Mouse (Mus musculus): Measurements from ENCODE around the gene Lix1l. TPM values are rescaled to one million over a fixed set of nuclear protein-coding genes. Genes with fewer than 3 reads are reported as not detected.

Lix1l gene
- total and polyA plus RNA-seq, 3 experiments = 0.49 to 3.6 (median 2.4) TPM

GRCm38 (mm10) chr3:96674442-96674841 lies 73.5 kb downstream of the Lix1l start:
- Histone ChIP-seq H3K9me3 (replicated peaks) (no peaks in the 10 kb centered on the region), H3K4me1 (ENCODE audit: insufficient read depth, low read depth, low read length) (peaks cover 24% of the 10 kb centered on the region), H3K4me3 (ENCODE audit: low read depth, low read length) (no peak overlapping the region), H3K27me3 (ENCODE audit: insufficient read depth, low read length) (peaks cover 45% of the 10 kb centered on the region), H3K36me3 (replicated peaks) (no peaks in the 10 kb centered on the region)
- no peak for ATAC-seq (ENCODE audit: extremely low read depth, insufficient number of reproducible peaks, low FRiP score, poor library complexity, severe bottlenecking)
- no peak for TF ChIP-seq CTCF (IDR thresholded peaks at IDR 0.05; ENCODE audit: low read depth, low read length)
- TF ChIP-seq GATA1 (IDR thresholded peaks at IDR 0.05; ENCODE audit: borderline replicate concordance, low read length) = no peak
- TF ChIP-seq GATA2 (IDR thresholded peaks at IDR 0.05; ENCODE audit: borderline replicate concordance, low read depth, low read length) = no peak
- no peak for TF ChIP-seq POLR2AphosphoS5 (IDR thresholded peaks at IDR 0.05; ENCODE audit: insufficient replicate concordance, low read depth, low read length)
- no peak for TF ChIP-seq TAL1 (conservative IDR thresholded peaks at IDR 0.05; ENCODE audit: low read depth, low read length)
- DNase-seq (ENCODE audit: low spot score) = no peak

GRCm38 (mm10) chr3:96675171-96675570 lies 74.2 kb downstream of the Lix1l start:
- Histone ChIP-seq H3K4me3 (ENCODE audit: low read depth, low read length) (no peak overlapping the region), H3K36me3 (replicated peaks) (no peaks in the 10 kb centered on the region), H3K9me3 (replicated peaks) (no peaks in the 10 kb centered on the region), H3K4me1 (ENCODE audit: insufficient read depth, low read depth, low read length) (peaks cover 20% of the 10 kb centered on the region), H3K27me3 (ENCODE audit: insufficient read depth, low read length) (peaks cover 40% of the 10 kb centered on the region)
- ATAC-seq (ENCODE audit: extremely low read depth, insufficient number of reproducible peaks, low FRiP score, poor library complexity, severe bottlenecking) (no peak), DNase-seq (ENCODE audit: low spot score) (peak; percentile 53)
- no peak for TF ChIP-seq TAL1 (conservative IDR thresholded peaks at IDR 0.05; ENCODE audit: low read depth, low read length)
- no peak for TF ChIP-seq POLR2AphosphoS5 (IDR thresholded peaks at IDR 0.05; ENCODE audit: insufficient replicate concordance, low read depth, low read length)
- no peak for TF ChIP-seq GATA1 (IDR thresholded peaks at IDR 0.05; ENCODE audit: borderline replicate concordance, low read length)
- TF ChIP-seq CTCF (IDR thresholded peaks at IDR 0.05; ENCODE audit: low read depth, low read length) = no peak
- TF ChIP-seq GATA2 (IDR thresholded peaks at IDR 0.05; ENCODE audit: borderline replicate concordance, low read depth, low read length) = no peak

GRCm38 (mm10) chr3:96675690-96676089 lies 74.7 kb downstream of the Lix1l start:
- peaks cover 18% of the 10 kb centered on the region for H3K4me1 ChIP-seq (ENCODE audit: insufficient read depth, low read depth, low read length)
- H3K9me3 ChIP-seq (replicated peaks) = no peaks in the 10 kb centered on the region
- no peak for ATAC-seq (ENCODE audit: extremely low read depth, insufficient number of reproducible peaks, low FRiP score, poor library complexity, severe bottlenecking)
- no peak for DNase-seq (ENCODE audit: low spot score)
- H3K4me3 ChIP-seq (ENCODE audit: low read depth, low read length) = no peak overlapping the region
- H3K27me3 ChIP-seq (ENCODE audit: insufficient read depth, low read length) = peaks cover 38% of the 10 kb centered on the region
- H3K36me3 ChIP-seq (replicated peaks) = no peaks in the 10 kb centered on the region
- no peak for TF ChIP-seq CTCF (IDR thresholded peaks at IDR 0.05; ENCODE audit: low read depth, low read length)
- TF ChIP-seq GATA2 (IDR thresholded peaks at IDR 0.05; ENCODE audit: borderline replicate concordance, low read depth, low read length) = no peak

Other genes starting within 250 kb of the Lix1l start
- not detected in 2 replicates for gene BC107364, start 148.8 kb upstream of the Lix1l start, total RNA-seq (2014; fragmentation: Nextera tagmentation)
- gene BC107364, start 148.8 kb upstream of the Lix1l start, total RNA-seq (2017) = 0.27 TPM in 1 of 2 replicates, not detected in the other
- gene BC107364, start 148.8 kb upstream of the Lix1l start, polyA plus RNA-seq (2012) = not detected in 2 replicates
- gene Hfe2, start 76.0 kb upstream of the Lix1l start, total RNA-seq (2014; fragmentation: Nextera tagmentation) = not detected in 2 replicates
- gene Hfe2, start 76.0 kb upstream of the Lix1l start, total RNA-seq (2017) = not detected in 2 replicates
- gene Hfe2, start 76.0 kb upstream of the Lix1l start, polyA plus RNA-seq (2012) = not detected in 2 replicates
- gene Txnip, start 43.2 kb upstream of the Lix1l start, total RNA-seq (2014; fragmentation: Nextera tagmentation) = 1,322 and 1,463 TPM in 2 replicates
- gene Txnip, start 43.2 kb upstream of the Lix1l start, total RNA-seq (2017) = 307 and 332 TPM in 2 replicates
- 16.1 and 19.5 TPM in 2 replicates for gene Txnip, start 43.2 kb upstream of the Lix1l start, polyA plus RNA-seq (2012)
- gene Gm16253, start 24.2 kb upstream of the Lix1l start, total RNA-seq (2014; fragmentation: Nextera tagmentation) = not detected in 2 replicates
- gene Gm16253, start 24.2 kb upstream of the Lix1l start, total RNA-seq (2017) = not detected in 2 replicates
- gene Gm16253, start 24.2 kb upstream of the Lix1l start, polyA plus RNA-seq (2012) = not detected in 2 replicates
- 40.0 and 45.7 TPM in 2 replicates for gene Polr3gl, start 7.0 kb upstream of the Lix1l start, total RNA-seq (2014; fragmentation: Nextera tagmentation)
- gene Polr3gl, start 7.0 kb upstream of the Lix1l start, total RNA-seq (2017) = 35.4 and 40.7 TPM in 2 replicates
- gene Polr3gl, start 7.0 kb upstream of the Lix1l start, polyA plus RNA-seq (2012) = 12.0 and 12.5 TPM in 2 replicates
- gene Ankrd34a, start 4.5 kb upstream of the Lix1l start, total RNA-seq (2014; fragmentation: Nextera tagmentation) = not detected in 2 replicates
- 0.05 TPM in 1 of 2 replicates, not detected in the other for gene Ankrd34a, start 4.5 kb upstream of the Lix1l start, total RNA-seq (2017)
- gene Ankrd34a, start 4.5 kb upstream of the Lix1l start, polyA plus RNA-seq (2012) = 0.03 and 0.04 TPM in 2 replicates
- gene Rbm8a, start 28.8 kb downstream of the Lix1l start, total RNA-seq (2014; fragmentation: Nextera tagmentation) = 47.6 and 56.5 TPM in 2 replicates
- 40.1 and 47.4 TPM in 2 replicates for gene Rbm8a, start 28.8 kb downstream of the Lix1l start, total RNA-seq (2017)
- 59.2 and 115 TPM in 2 replicates for gene Rbm8a, start 28.8 kb downstream of the Lix1l start, polyA plus RNA-seq (2012)
- 49.1 and 63.0 TPM in 2 replicates for gene Pex11b, start 34.2 kb downstream of the Lix1l start, total RNA-seq (2014; fragmentation: Nextera tagmentation)
- gene Pex11b, start 34.2 kb downstream of the Lix1l start, total RNA-seq (2017) = 23.8 and 32.2 TPM in 2 replicates
- gene Pex11b, start 34.2 kb downstream of the Lix1l start, polyA plus RNA-seq (2012) = 4.2 and 4.3 TPM in 2 replicates
- gene Gm42957, start 34.3 kb downstream of the Lix1l start, total RNA-seq (2014; fragmentation: Nextera tagmentation) = 0.34 and 1.7 TPM in 2 replicates
- gene Gm42957, start 34.3 kb downstream of the Lix1l start, total RNA-seq (2017) = 0.11 and 0.17 TPM in 2 replicates
- gene Gm42957, start 34.3 kb downstream of the Lix1l start, polyA plus RNA-seq (2012) = 0.06 and 0.09 TPM in 2 replicates
- gene Itga10, start 44.4 kb downstream of the Lix1l start, total RNA-seq (2014; fragmentation: Nextera tagmentation) = 2.2 and 8.3 TPM in 2 replicates
- gene Itga10, start 44.4 kb downstream of the Lix1l start, total RNA-seq (2017) = 0.29 and 0.33 TPM in 2 replicates
- 0.10 and 0.20 TPM in 2 replicates for gene Itga10, start 44.4 kb downstream of the Lix1l start, polyA plus RNA-seq (2012)
- not detected in 2 replicates for gene Ankrd35, start 69.0 kb downstream of the Lix1l start, total RNA-seq (2014; fragmentation: Nextera tagmentation)
- 0.06 TPM in 1 of 2 replicates, not detected in the other for gene Ankrd35, start 69.0 kb downstream of the Lix1l start, total RNA-seq (2017)
- not detected in 2 replicates for gene Ankrd35, start 69.0 kb downstream of the Lix1l start, polyA plus RNA-seq (2012)
- 12.5 and 15.8 TPM in 2 replicates for gene Pias3, start 95.2 kb downstream of the Lix1l start, total RNA-seq (2014; fragmentation: Nextera tagmentation)
- gene Pias3, start 95.2 kb downstream of the Lix1l start, total RNA-seq (2017) = 5.5 and 7.3 TPM in 2 replicates
- 10.6 and 12.1 TPM in 2 replicates for gene Pias3, start 95.2 kb downstream of the Lix1l start, polyA plus RNA-seq (2012)
- 0.68 TPM in 1 of 2 replicates, not detected in the other for gene Nudt17, start 107.4 kb downstream of the Lix1l start, total RNA-seq (2014; fragmentation: Nextera tagmentation)
- 0.22 and 0.70 TPM in 2 replicates for gene Nudt17, start 107.4 kb downstream of the Lix1l start, total RNA-seq (2017)
- 0.66 and 0.83 TPM in 2 replicates for gene Nudt17, start 107.4 kb downstream of the Lix1l start, polyA plus RNA-seq (2012)
- 79.4 and 84.4 TPM in 2 replicates for gene Polr3c, start 126.5 kb downstream of the Lix1l start, total RNA-seq (2014; fragmentation: Nextera tagmentation)
- 19.2 and 27.9 TPM in 2 replicates for gene Polr3c, start 126.5 kb downstream of the Lix1l start, total RNA-seq (2017)
- 7.7 and 8.9 TPM in 2 replicates for gene Polr3c, start 126.5 kb downstream of the Lix1l start, polyA plus RNA-seq (2012)
- 63.7 and 83.0 TPM in 2 replicates for gene Rnf115, start 126.5 kb downstream of the Lix1l start, total RNA-seq (2014; fragmentation: Nextera tagmentation)
- gene Rnf115, start 126.5 kb downstream of the Lix1l start, total RNA-seq (2017) = 79.1 and 81.7 TPM in 2 replicates
- gene Rnf115, start 126.5 kb downstream of the Lix1l start, polyA plus RNA-seq (2012) = 21.2 and 26.4 TPM in 2 replicates
- not detected in 2 replicates for gene Pdzk1, start 228.1 kb downstream of the Lix1l start, total RNA-seq (2014; fragmentation: Nextera tagmentation)
- gene Pdzk1, start 228.1 kb downstream of the Lix1l start, total RNA-seq (2017) = 0.05 and 0.46 TPM in 2 replicates
- 0.20 and 0.41 TPM in 2 replicates for gene Pdzk1, start 228.1 kb downstream of the Lix1l start, polyA plus RNA-seq (2012)
- gene Cd160, start 228.2 kb downstream of the Lix1l start, total RNA-seq (2014; fragmentation: Nextera tagmentation) = 0.53 and 1.0 TPM in 2 replicates
- gene Cd160, start 228.2 kb downstream of the Lix1l start, total RNA-seq (2017) = 0.27 and 0.41 TPM in 2 replicates
- gene Cd160, start 228.2 kb downstream of the Lix1l start, polyA plus RNA-seq (2012) = 1.4 and 1.5 TPM in 2 replicates

Data from G1E (cell line).